Mouse (Mus musculus) kidney, postnatal 25 days (tissue): ENCODE data around the gene Mast4.

Experiments used
- DNase-seq, 2 experiments: peaks; one replicate each; pipeline ENCODE4 v3.0.0; 2021; ENCODE audit warnings: mixed read lengths in 2 of 2

Mast4 gene

DNA sequence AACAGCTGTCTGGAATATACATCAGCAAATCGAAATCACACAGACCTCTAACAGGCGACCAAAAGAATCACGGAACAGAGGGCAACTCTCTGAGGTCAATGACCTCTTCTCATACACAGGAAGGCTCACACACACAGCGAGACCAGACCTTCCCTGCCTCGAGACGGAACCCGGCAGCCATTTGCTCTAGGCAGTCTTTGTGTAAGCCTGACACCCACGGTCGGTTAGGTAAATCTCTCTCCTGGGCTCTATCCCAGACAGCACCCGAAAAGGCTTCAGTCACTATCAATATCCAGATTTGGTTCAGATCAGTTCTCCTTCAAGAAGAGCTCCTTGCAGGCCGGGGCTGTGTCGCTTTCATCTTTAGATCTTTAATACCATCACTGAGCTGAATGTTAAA is 421.4 kb downstream of the Mast4 start:
- no peak for DNase-seq

DNA sequence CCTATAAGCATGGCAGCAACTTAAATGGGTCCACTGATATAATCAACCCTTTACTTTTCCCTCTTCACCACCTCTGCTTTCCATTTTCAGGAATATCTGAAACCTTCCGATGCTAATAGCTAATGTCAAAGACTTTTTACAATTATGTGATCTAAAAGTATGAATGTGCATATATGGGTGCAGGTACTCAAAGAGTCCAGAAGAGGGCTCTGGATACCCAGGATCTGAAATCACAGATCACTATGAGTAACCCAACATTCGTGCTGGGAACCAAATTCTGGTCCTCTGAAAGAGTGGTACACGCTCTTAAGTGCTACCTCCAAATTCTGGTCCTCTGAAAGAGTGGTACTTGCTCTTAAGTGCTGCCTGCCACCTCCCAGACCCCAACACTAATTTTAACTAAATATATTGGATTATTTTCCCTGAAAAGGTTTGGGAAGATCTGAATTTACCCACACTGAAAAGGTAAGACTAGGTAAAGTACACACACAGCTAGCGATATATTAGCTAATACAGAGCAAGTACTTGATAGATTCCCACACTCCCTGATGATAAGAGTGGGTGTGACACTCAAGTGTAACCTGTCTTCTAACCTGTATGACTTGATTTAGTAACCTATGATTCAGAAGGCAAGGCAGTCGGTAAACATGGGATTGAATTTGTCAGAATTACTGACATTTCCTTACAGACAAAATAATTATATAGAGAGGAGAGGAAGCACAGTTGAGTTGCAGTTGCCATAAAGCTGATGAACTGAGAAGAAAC is 424.5 kb downstream of the Mast4 start:
- DNase-seq = no peak

DNA sequence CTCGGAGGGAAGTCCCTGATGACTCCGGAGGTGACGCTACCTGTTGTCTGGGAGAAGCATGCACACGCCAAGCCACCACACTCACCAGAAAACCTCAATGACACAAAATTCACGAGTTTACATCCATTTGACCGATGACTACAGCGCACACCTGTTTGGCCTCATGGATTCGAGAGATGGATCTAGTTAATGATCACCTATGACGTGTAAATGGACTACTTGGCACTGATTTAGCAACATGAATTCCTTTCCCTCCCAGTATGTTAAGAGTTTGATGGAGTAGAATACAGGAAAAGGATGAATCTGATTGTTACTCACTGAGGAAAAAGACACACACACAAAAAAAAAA is 427.7 kb downstream of the Mast4 start:
- DNase-seq = no peak

- DNase-seq = peak; percentile 77 to 88
Measured at GRCm38 (mm10) chr13:102906004-102906660, 428.2 kb downstream of the Mast4 start.

GRCm38 (mm10) chr13:102905361-102905950 is 428.8 kb downstream of the Mast4 start:
- DNase-seq = no peak

DNA sequence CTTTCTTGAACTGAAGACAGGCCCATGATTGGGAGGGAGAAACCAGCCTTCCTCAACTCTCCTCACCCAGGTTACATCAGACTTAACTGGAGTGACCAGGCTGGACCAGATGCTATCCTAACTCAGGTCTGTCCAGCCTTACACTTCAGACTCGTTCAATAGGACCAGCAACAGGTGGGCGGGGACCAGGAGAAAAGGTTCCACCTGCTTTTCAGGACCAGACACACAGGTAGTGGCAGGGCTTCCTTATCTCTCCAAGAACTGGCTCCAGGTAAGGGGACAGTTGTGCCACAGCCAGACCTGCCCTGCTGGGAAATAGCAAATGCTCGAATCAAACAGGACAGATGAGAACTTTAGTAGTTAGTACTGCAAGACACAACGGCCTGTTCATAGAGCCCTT is 430.6 kb downstream of the Mast4 start:
- DNase-seq = no peak

GRCm38 (mm10) chr13:102902123-102902522 is 432.2 kb downstream of the Mast4 start:
- no peak for DNase-seq

GRCm38 (mm10) chr13:102900531-102900930 is 433.8 kb downstream of the Mast4 start:
- DNase-seq = no peak

DNA sequence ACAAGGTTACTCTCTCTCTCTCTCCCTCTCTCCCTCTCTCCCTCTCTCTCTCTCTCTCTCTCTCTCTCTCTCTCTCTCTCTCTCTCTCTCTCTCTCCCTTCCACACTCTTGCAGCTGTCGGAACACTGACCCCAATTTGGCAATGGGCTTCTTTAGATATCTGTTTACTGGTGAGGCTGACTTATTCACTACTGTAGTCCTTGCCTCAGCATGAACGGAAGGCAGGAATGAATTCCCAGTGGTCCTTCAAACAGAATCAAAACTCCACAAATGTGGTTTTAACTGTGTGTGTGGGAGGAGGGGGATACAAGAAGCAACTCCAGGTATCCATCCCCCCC is 434.2 kb downstream of the Mast4 start:
- DNase-seq = no peak

DNA sequence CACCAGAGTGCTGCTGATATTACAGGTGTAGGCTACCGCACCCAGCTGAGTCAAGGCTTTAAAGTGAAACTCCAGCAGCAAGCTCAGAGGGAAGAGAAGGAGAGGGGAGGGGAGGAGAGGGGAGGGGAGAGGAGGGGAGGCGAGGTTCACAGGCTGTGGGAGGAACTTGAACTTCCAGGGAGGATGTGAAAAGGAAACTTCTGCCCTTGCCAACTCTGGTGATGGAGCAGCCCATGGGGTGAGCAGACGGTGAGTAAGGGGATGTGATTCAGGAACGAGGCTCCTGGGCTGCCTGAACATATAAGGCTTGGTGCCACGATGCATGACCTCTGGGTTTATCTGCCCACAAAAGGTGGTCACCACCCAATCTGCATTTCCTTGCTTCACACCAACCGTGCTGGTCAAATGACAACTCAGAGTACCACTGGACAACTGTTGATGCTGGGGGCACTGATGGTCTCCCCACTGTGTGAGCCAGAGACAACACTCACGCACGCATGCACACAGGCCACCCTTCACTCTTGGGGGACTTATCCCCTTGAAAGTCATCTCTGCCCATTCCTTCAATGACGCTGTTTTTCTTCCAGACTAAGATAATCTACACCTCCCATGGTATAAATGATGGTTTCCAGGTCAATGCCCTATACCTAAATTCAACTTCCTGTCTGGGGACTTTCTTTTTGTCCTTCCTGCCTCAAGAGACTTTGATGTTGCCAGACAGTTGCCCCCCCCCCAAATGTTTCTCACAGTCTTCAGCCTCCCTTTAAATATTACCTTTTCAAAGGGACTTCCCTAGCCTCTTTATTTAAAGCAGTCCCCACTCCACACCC is 434.8 kb downstream of the Mast4 start:
- peak in 1 of 2 experiments; percentile 54 for DNase-seq

GRCm38 (mm10) chr13:102898374-102899131 is 435.7 kb downstream of the Mast4 start:
- DNase-seq = peak; percentile 64 to 91

DNA sequence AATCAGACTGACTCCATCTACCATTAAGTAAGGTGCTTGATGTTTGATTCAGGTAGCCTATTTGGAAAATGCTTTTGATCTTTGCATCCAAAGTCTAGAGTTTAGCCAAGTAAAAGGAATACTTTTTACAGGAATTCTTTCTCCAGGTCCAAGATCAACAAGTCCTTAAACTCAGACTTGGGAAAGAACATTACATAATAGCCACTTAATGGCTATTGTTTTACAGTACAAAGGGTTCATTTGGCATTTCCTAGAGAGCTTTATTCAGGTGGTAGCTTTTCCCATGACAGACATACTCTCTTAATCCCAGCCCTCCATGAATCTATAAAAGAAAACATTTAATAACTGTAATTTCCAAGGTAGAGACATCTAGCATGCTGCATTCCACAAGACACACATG is 438.0 kb downstream of the Mast4 start:
- DNase-seq = no peak

- no peak for DNase-seq
Measured at GRCm38 (mm10) chr13:102895894-102896293, 438.4 kb downstream of the Mast4 start.

GRCm38 (mm10) chr13:102894287-102895234 is 439.7 kb downstream of the Mast4 start:
- DNase-seq = no peak

DNA sequence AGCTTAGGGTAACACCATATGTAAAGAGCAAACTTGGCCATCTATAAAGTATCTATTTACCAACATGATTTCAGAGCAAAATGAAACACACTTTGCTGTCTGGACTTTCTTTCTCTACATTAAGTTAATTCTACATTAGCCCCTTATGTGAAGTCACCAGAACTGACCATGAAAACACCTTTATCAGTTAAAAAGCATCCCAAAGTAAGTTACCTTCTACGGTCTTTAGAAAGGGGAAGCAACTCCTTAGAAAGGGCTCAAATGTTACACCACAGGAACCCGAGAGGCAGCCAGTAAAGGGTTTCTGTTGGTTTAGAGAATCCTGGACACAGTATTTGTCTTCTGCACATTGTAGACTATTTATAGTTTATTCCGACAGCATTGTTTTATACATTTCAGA is 441.5 kb downstream of the Mast4 start:
- DNase-seq = no peak

DNA sequence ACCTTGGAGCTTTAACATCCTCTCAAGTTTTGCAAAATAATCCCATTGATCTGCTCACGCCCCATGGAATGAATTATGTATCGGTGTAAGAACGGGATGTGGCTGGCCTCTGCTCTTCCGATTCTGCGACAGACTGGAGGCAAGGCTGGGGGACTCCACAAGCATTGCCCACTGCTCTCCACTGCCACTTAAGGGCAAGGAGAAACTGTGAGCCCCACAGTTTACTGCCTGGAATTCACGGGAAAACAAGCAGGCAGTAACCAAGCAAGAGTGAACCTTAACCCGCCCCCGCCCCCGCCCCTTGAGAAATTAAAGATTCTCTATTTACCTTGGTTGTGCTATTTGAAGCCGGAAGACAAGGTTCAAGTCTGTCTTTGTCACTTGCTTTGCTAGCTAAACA is 444.3 kb downstream of the Mast4 start:
- DNase-seq = no peak

GRCm38 (mm10) chr13:102889537-102889936 is 444.8 kb downstream of the Mast4 start:
- peak; percentile 46 to 73 for DNase-seq

GRCm38 (mm10) chr13:102888895-102889490 is 445.3 kb downstream of the Mast4 start:
- no peak for DNase-seq

GRCm38 (mm10) chr13:102888211-102888610 is 446.1 kb downstream of the Mast4 start:
- no peak for DNase-seq

- DNase-seq = no peak
Measured at GRCm38 (mm10) chr13:102887534-102887933, 446.8 kb downstream of the Mast4 start.

GRCm38 (mm10) chr13:102886788-102887187 is 447.5 kb downstream of the Mast4 start:
- no peak for DNase-seq
